Mouse (Mus musculus) stomach, postnatal 0 days (tissue): ENCODE measurements around the gene Usp44. TPM values are rescaled to one million over a fixed set of nuclear protein-coding genes. Genes with fewer than 3 reads are reported as not detected.
"Not testable (repeated sequence)": the region's sequence is repeated elsewhere in the genome, so short reads cannot be mapped to it uniquely, and the experiment has no call there.

Experiments
- ATAC-seq: fragments of 200-750 bp; cut with Nextera tagmentation; 2 replicates; pipeline ENCODE4 v1.8.0; 2017; ENCODE audit not compliant: low FRiP score, low TSS enrichment
- DNase-seq: peaks from one replicate; pipeline ENCODE4 v3.0.0-alpha.2; 2016; ENCODE audit warnings: low spot score
- H3K27ac ChIP-seq: fragments of 300-500 bp; sonication (generic); replicated peaks from 2 replicates; pipeline ENCODE4 v1.5.1; 2014; ENCODE audit warnings: mild to moderate bottlenecking, control low read depth
- H3K27me3 ChIP-seq: fragments of 300-500 bp; sonication (generic); 2 replicates; pipeline ENCODE4 v1.6.1; 2014; ENCODE audit warnings: low read length; ENCODE audit not compliant: control insufficient read depth, insufficient read depth
- H3K36me3 ChIP-seq: fragments of 300-500 bp; sonication (generic); 2 replicates; pipeline ENCODE4 v1.6.1; 2014; ENCODE audit warnings: low read length, mixed read lengths; ENCODE audit not compliant: control insufficient read depth, insufficient read depth
- H3K4me1 ChIP-seq: fragments of 300-500 bp; sonication (generic); replicated peaks from 2 replicates; pipeline ENCODE4 v1.6.1; 2014; ENCODE audit warnings: antibody characterized with exemption; ENCODE audit not compliant: control insufficient read depth, insufficient read depth
- H3K4me2 ChIP-seq: fragments of 300-500 bp; sonication (generic); replicated peaks from 2 replicates; pipeline ENCODE4 v1.6.1; 2014; ENCODE audit warnings: low read depth, mild to moderate bottlenecking, control low read depth, moderate library complexity
- H3K4me3 ChIP-seq: fragments of 300-500 bp; sonication (generic); 2 replicates; pipeline ENCODE4 v1.5.1; 2014; ENCODE audit warnings: low read depth, low read length, control low read depth
- H3K9ac ChIP-seq: fragments of 300-500 bp; sonication (generic); 2 replicates; pipeline ENCODE4 v1.6.1; 2014; ENCODE audit warnings: mild to moderate bottlenecking, low read length, control low read depth, mixed read lengths
- H3K9me3 ChIP-seq: fragments of 300-500 bp; sonication (generic); 2 replicates; pipeline ENCODE4 v1.6.1; 2016; ENCODE audit warnings: low read length; ENCODE audit not compliant: control insufficient read depth
- CTCF ChIP-seq: IDR thresholded peaks from 2 replicates; pipeline ENCODE4 v1.5.1; 2016; ENCODE audit warnings: antibody characterized with exemption, low read depth, mild to moderate bottlenecking, moderate library complexity
- EP300 ChIP-seq: optimal IDR thresholded peaks from 2 replicates; pipeline ENCODE3; 2016; ENCODE audit warnings: antibody characterized with exemption
- WGBS: fragments of 180-500 bp; shearing (Covaris S2); extraction: QIAGEN DNeasy Blood & Tissue Kit; methylation state at CpG from one replicate; pipeline ENCODE4 v1.1.7; 2014; 5-methylcytosine and 5-hydroxymethylcytosine counted together
- polyA plus RNA-seq: library from polyadenylated mRNA; unstranded; fragments of >200 nt; fragmentation: Nextera tagmentation; extraction: Ambion mirVana; gene quantifications from 2 replicates; pipeline ENCODE4 v1.2.1, GENCODE M21; 2015

Gene Usp44
- polyA plus RNA-seq, 1 experiment from 2014 or later = not detected

GRCm38 (mm10) chr10:93803199-93803598, 28.2 kb upstream of the Usp44 start:
- Histone ChIP-seq H3K9me3 (no peaks in the 10 kb centered on the region), H3K36me3 (no peaks in the 10 kb centered on the region), H3K4me1 (no peaks in the 10 kb centered on the region), H3K4me2 (no peak overlapping the region), H3K9ac (no peak overlapping the region), H3K4me3 (no peak overlapping the region), H3K27ac (no peak overlapping the region), H3K27me3 (no peaks in the 10 kb centered on the region)
- WGBS = 59% methylated on average over 6 of the region's 6 CpGs
- DNase-seq (no peak), ATAC-seq (no peak)
- no peak for TF ChIP-seq CTCF
- no peak for TF ChIP-seq EP300

DNA sequence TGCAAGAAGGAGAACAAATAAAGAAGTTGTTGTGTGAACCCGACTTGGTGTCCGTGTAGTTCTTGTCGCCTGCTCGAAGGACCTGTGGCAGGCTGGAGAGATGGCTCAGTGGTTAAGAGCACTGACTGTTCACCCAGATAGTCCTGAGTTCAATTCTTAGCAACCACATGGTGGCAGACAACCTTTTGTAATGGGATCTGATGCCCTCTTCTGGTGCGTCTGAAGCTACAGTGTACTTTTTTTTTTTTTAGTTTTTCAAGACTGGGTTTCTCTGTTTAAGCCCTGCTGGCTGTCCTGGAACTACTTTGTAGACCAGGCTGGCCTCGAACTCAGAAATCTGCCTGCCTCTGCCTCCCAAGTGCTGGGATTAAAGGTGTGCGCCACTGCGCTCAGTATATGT, 21.9 kb upstream of the Usp44 start:
- H3K9ac ChIP-seq, H3K27me3 ChIP-seq, H3K4me2 ChIP-seq, DNase-seq, H3K36me3 ChIP-seq, H3K9me3 ChIP-seq, H3K4me3 ChIP-seq, H3K27ac ChIP-seq, H3K4me1 ChIP-seq, ATAC-seq: not testable (repeated sequence)
- 91% methylated on average over 8 of the region's 8 CpGs for WGBS

DNA sequence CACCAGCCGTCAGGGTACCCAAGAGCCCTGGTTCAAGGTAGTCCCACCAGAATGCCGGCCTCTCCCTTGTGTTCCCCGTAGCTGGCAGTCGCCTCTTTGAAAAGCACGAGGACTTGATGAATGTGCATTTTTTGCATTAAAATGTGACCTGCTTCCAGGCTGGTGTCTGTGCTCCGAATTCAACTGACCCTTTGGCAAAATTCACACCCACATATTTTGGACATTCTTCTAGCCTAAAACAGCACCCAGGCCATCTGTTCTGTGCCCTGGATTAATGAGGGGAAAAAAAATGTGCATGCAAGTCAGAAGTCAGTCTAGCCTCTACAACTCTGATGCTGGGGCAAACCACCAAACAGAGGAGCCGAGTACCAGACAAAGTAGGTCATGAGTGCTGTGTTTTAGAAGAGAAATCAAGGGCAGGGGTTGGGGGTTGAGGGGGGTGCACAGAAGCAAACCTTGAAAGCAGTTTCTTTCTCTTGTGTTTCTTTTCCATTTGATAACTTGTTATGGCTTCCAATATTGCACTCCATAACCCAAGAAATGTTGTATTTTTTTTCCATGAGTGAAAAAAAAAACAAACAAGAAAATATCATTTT, 20.7 kb upstream of the Usp44 start:
- Histone ChIP-seq H3K9ac (no peak overlapping the region), H3K36me3 (no peaks in the 10 kb centered on the region), H3K27me3 (no peaks in the 10 kb centered on the region), H3K9me3 (no peaks in the 10 kb centered on the region), H3K4me2 (no peak overlapping the region), H3K4me3 (no peak overlapping the region), H3K4me1 (no peaks in the 10 kb centered on the region), H3K27ac (no peak overlapping the region)
- ATAC-seq (no peak), DNase-seq (no peak)
- TF ChIP-seq CTCF = no peak
- WGBS = 45% methylated on average over 7 of the region's 7 CpGs

- no peaks in the 10 kb centered on the region for H3K27me3 ChIP-seq
- TF ChIP-seq EP300 (no peak), CTCF (no peak)
- no peaks in the 10 kb centered on the region for H3K4me1 ChIP-seq
- ATAC-seq = no peak
- H3K4me2 ChIP-seq = no peak overlapping the region
- no peaks in the 10 kb centered on the region for H3K9me3 ChIP-seq
- DNase-seq = no peak
- no peak overlapping the region for H3K27ac ChIP-seq
- no peak overlapping the region for H3K9ac ChIP-seq
- 82% methylated on average over 7 of the region's 7 CpGs for WGBS
- H3K4me3 ChIP-seq = no peak overlapping the region
- no peaks in the 10 kb centered on the region for H3K36me3 ChIP-seq
Measured at GRCm38 (mm10) chr10:93812098-93812497, 19.3 kb upstream of the Usp44 start.

GRCm38 (mm10) chr10:93812774-93813415, 18.5 kb upstream of the Usp44 start:
- WGBS = 13% methylated on average over 10 of the region's 10 CpGs
- ATAC-seq (no peak), DNase-seq (peak; percentile 77)
- TF ChIP-seq CTCF (peak; percentile 95), EP300 (no peak)
- Histone ChIP-seq H3K9ac (no peak overlapping the region), H3K27me3 (no peaks in the 10 kb centered on the region), H3K27ac (no peak overlapping the region), H3K9me3 (no peaks in the 10 kb centered on the region), H3K4me3 (no peak overlapping the region), H3K36me3 (no peaks in the 10 kb centered on the region), H3K4me2 (no peak overlapping the region), H3K4me1 (no peaks in the 10 kb centered on the region)

GRCm38 (mm10) chr10:93813755-93814154, 17.6 kb upstream of the Usp44 start:
- ATAC-seq (no peak), DNase-seq (no peak)
- Histone ChIP-seq H3K9me3 (no peaks in the 10 kb centered on the region), H3K27me3 (no peaks in the 10 kb centered on the region), H3K4me2 (no peak overlapping the region), H3K27ac (no peak overlapping the region), H3K9ac (no peak overlapping the region), H3K4me1 (no peaks in the 10 kb centered on the region), H3K36me3 (no peaks in the 10 kb centered on the region), H3K4me3 (no peak overlapping the region)
- WGBS = 68% methylated on average over 10 of the region's 10 CpGs
- peak; percentile 45 for TF ChIP-seq CTCF
- no peak for TF ChIP-seq EP300
